Mouse (Mus musculus) G1E (cell line): ENCODE results near the gene Unc13d. TPM values are rescaled to one million over a fixed set of nuclear protein-coding genes. Genes with fewer than 3 reads are reported as not detected.

ENCODE experiments used
- ATAC-seq: 2 replicates; pipeline ENCODE4 v1.8.0; 2016; ENCODE audit warnings: mild to moderate bottlenecking; ENCODE audit not compliant: insufficient number of reproducible peaks, poor library complexity, low FRiP score, severe bottlenecking; ENCODE audit errors: extremely low read depth
- DNase-seq: peaks from one replicate; pipeline ENCODE4 v3.0.0; 2012; ENCODE audit warnings: low spot score
- H3K27me3 ChIP-seq: 2 replicates; pipeline ENCODE4 v1.6.1; 2012; ENCODE audit warnings: mild to moderate bottlenecking, low read length, inconsistent platforms; ENCODE audit not compliant: insufficient read depth
- H3K36me3 ChIP-seq: replicated peaks from 2 replicates; pipeline ENCODE3; 2012; ENCODE audit warnings: mild to moderate bottlenecking, inconsistent platforms
- H3K4me1 ChIP-seq: 2 replicates; pipeline ENCODE4 v1.6.1; 2012; ENCODE audit warnings: low read depth, low read length, inconsistent platforms, mixed read lengths; ENCODE audit not compliant: insufficient read depth
- H3K4me3 ChIP-seq: 2 replicates; pipeline ENCODE4 v1.5.1; 2012; ENCODE audit warnings: low read depth, mild to moderate bottlenecking, inconsistent platforms, low read length, moderate library complexity, mixed read lengths
- H3K9me3 ChIP-seq: replicated peaks from 2 replicates; pipeline ENCODE4 v1.6.1; 2012; ENCODE audit warnings: inconsistent platforms
- CTCF ChIP-seq: IDR thresholded peaks from 2 replicates; pipeline ENCODE4 v1.5.1; 2012; ENCODE audit warnings: low read depth, low read length, inconsistent platforms, mixed read lengths
- GATA1 ChIP-seq: IDR thresholded peaks from 2 replicates; pipeline ENCODE4 v1.6.1; 2012; ENCODE audit warnings: borderline replicate concordance, low read length, inconsistent platforms, mixed read lengths
- GATA2 ChIP-seq: IDR thresholded peaks from 2 replicates; pipeline ENCODE4 v1.6.1; 2012; ENCODE audit warnings: low read depth, low read length, inconsistent platforms, borderline replicate concordance
- POLR2AphosphoS5 ChIP-seq: IDR thresholded peaks from 2 replicates; pipeline ENCODE4 v1.6.1; 2012; ENCODE audit warnings: low read depth, low read length, inconsistent platforms; ENCODE audit not compliant: insufficient replicate concordance
- TAL1 ChIP-seq: conservative IDR thresholded peaks from 2 replicates; pipeline ENCODE4 v1.6.1; 2012; ENCODE audit warnings: low read depth, low read length, inconsistent platforms, mixed read lengths
- polyA plus RNA-seq: library from polyadenylated mRNA; stranded (reverse); fragments of >175 nt; gene quantifications from 2 replicates; pipeline ENCODE4 v1.2.3, GENCODE M21; 2012
- total RNA-seq, 2 experiments: library from RNA; stranded (forward) in 1 of 2; stranded (reverse) in 1 of 2; fragments of 200-1000 nt in 1 of 2; fragments of >200 nt in 1 of 2; fragmentation: Nextera tagmentation in 1 of 2; gene quantifications; 2 replicates each; pipeline ENCODE4 v1.2.3; 2014 to 2017

Unc13d gene
- total and polyA plus RNA-seq, 3 experiments, result 26.1 to 126 (median 63.5) TPM

GRCm38 (mm10) chr11:116063562-116063961 is 14.2 kb downstream of the Unc13d start:
- H3K4me1 ChIP-seq, result peaks cover 36% of the 10 kb centered on the region
- no peaks in the 10 kb centered on the region for H3K27me3 ChIP-seq
- no peaks in the 10 kb centered on the region for H3K9me3 ChIP-seq
- H3K36me3 ChIP-seq, result peaks cover 100% of the 10 kb centered on the region
- no peak overlapping the region for H3K4me3 ChIP-seq
- no peak for ATAC-seq
- no peak for DNase-seq
- no peak for TF ChIP-seq POLR2AphosphoS5
- no peak for TF ChIP-seq GATA2
- no peak for TF ChIP-seq CTCF
- no peak for TF ChIP-seq GATA1
- TF ChIP-seq TAL1, result no peak

- Histone ChIP-seq H3K4me3 (no peak overlapping the region), H3K27me3 (no peaks in the 10 kb centered on the region; the same call in 1 of the 2 replicates), H3K4me1 (peaks cover 40% of the 10 kb centered on the region), H3K9me3 (no peaks in the 10 kb centered on the region), H3K36me3 (peaks cover 100% of the 10 kb centered on the region)
- DNase-seq, result no peak
- no peak for TF ChIP-seq GATA1
- no peak for TF ChIP-seq POLR2AphosphoS5
- no peak for TF ChIP-seq GATA2
- TF ChIP-seq CTCF, result no peak
- TF ChIP-seq TAL1, result no peak
- ATAC-seq, result no peak
Observed at GRCm38 (mm10) chr11:116062521-116062920, 15.2 kb downstream of the Unc13d start.

- Histone ChIP-seq H3K36me3 (peaks cover 100% of the 10 kb centered on the region), H3K4me1 (peaks cover 45% of the 10 kb centered on the region)
- no peak for DNase-seq
Observed at GRCm38 (mm10) chr11:116061641-116062415, 15.9 kb downstream of the Unc13d start.

GRCm38 (mm10) chr11:116060596-116060995 is 17.2 kb downstream of the Unc13d start:
- H3K4me3 ChIP-seq, result no peak overlapping the region

More at GRCm38 (mm10) chr11:116061641-116062415, 15.9 kb downstream of the Unc13d start:
- ATAC-seq, result no peak
- Histone ChIP-seq H3K27me3 (no peaks in the 10 kb centered on the region; the same call in 1 of the 2 replicates), H3K9me3 (no peaks in the 10 kb centered on the region), H3K4me3 (no peak overlapping the region)
- no peak for TF ChIP-seq GATA1
- no peak for TF ChIP-seq CTCF
- TF ChIP-seq TAL1, result no peak
- no peak for TF ChIP-seq GATA2
- TF ChIP-seq POLR2AphosphoS5, result no peak

GRCm38 (mm10) chr11:116059691-116060025 is 18.1 kb downstream of the Unc13d start:
- no peak for TF ChIP-seq GATA1
- no peak for TF ChIP-seq POLR2AphosphoS5
- no peak for TF ChIP-seq TAL1
- TF ChIP-seq CTCF, result no peak
- no peak for TF ChIP-seq GATA2
- no peak overlapping the region for H3K4me3 ChIP-seq
- DNase-seq (no peak), ATAC-seq (no peak)
- no peaks in the 10 kb centered on the region for H3K9me3 ChIP-seq
- no peaks in the 10 kb centered on the region; the same call in 1 of the 2 replicates for H3K27me3 ChIP-seq
- H3K36me3 ChIP-seq, result peaks cover 100% of the 10 kb centered on the region
- H3K4me1 ChIP-seq, result peaks cover 54% of the 10 kb centered on the region

More at GRCm38 (mm10) chr11:116060596-116060995, 17.2 kb downstream of the Unc13d start:
- H3K9me3 ChIP-seq, result no peaks in the 10 kb centered on the region
- peaks cover 100% of the 10 kb centered on the region for H3K36me3 ChIP-seq
- peaks cover 54% of the 10 kb centered on the region for H3K4me1 ChIP-seq
- TF ChIP-seq CTCF (no peak), TAL1 (no peak), POLR2AphosphoS5 (no peak), GATA2 (no peak), GATA1 (no peak)
- no peak for DNase-seq
- ATAC-seq, result no peak
- H3K27me3 ChIP-seq, result no peaks in the 10 kb centered on the region; the same call in 1 of the 2 replicates

GRCm38 (mm10) chr11:116058868-116059690 is 18.7 kb downstream of the Unc13d start:
- no peak for TF ChIP-seq GATA1
- no peak for TF ChIP-seq POLR2AphosphoS5
- no peak for TF ChIP-seq TAL1
- TF ChIP-seq GATA2, result no peak
- H3K4me1 ChIP-seq, result peaks cover 51% of the 10 kb centered on the region
- H3K27me3 ChIP-seq, result no peaks in the 10 kb centered on the region; the same call in 1 of the 2 replicates
- no peak for DNase-seq
- H3K9me3 ChIP-seq, result no peaks in the 10 kb centered on the region
- H3K36me3 ChIP-seq, result peaks cover 100% of the 10 kb centered on the region
- no peak overlapping the region for H3K4me3 ChIP-seq
- no peak for ATAC-seq
